Mouse (Mus musculus): ENCODE results near the gene Gm12169. TPM values are rescaled to one million over a fixed set of nuclear protein-coding genes. Genes with fewer than 3 reads are reported as not detected.
"Not testable (repeated sequence)": the region's sequence is repeated elsewhere in the genome, so short reads cannot be mapped to it uniquely, and the experiment has no call there.

Gene Gm12169
- not detected for total RNA-seq (2021)

- DNase-seq: no peak
These were observed at the start of gene Gm12169 for GRCm38 (mm10) chr11:46523912-46524311. Gene Gm12169, plus strand, starts transcription at chr11:46524212.

GRCm38 (mm10) chr11:46474220-46474619 lies 49.8 kb upstream of the Gm12169 start:
- DNase-seq: no peak

- DNase-seq: no peak
These were observed 44.7 kb upstream of the Gm12169 start for GRCm38 (mm10) chr11:46479311-46479710.

GRCm38 (mm10) chr11:46480517-46480916 lies 43.5 kb upstream of the Gm12169 start:
- no peak for DNase-seq

GRCm38 (mm10) chr11:46488231-46488630 lies 35.8 kb upstream of the Gm12169 start:
- DNase-seq: no peak

GRCm38 (mm10) chr11:46488650-46489049 lies 35.4 kb upstream of the Gm12169 start:
- no peak for DNase-seq

GRCm38 (mm10) chr11:46507146-46507545 lies 16.9 kb upstream of the Gm12169 start:
- no peak for DNase-seq

- DNase-seq: no peak
These were observed 14.1 kb upstream of the Gm12169 start for GRCm38 (mm10) chr11:46509900-46510299.

- DNase-seq: not testable (repeated sequence)
These were observed 2.7 kb upstream of the Gm12169 start for GRCm38 (mm10) chr11:46521341-46521740.

- DNase-seq: peak; percentile 5
These were observed 1.3 kb upstream of the Gm12169 start for GRCm38 (mm10) chr11:46522719-46523118.

GRCm38 (mm10) chr11:46530149-46530548 lies 6.1 kb downstream of the Gm12169 start:
- no peak for DNase-seq

GRCm38 (mm10) chr11:46536978-46537377 lies 13.0 kb downstream of the Gm12169 start:
- no peak for DNase-seq

GRCm38 (mm10) chr11:46543530-46543929 lies 19.5 kb downstream of the Gm12169 start:
- no peak for DNase-seq

- no peak for DNase-seq
These were observed 25.7 kb downstream of the Gm12169 start for GRCm38 (mm10) chr11:46549721-46550120.

GRCm38 (mm10) chr11:46552741-46553140 lies 28.7 kb downstream of the Gm12169 start:
- DNase-seq: no peak

GRCm38 (mm10) chr11:46561096-46561495 lies 37.1 kb downstream of the Gm12169 start:
- no peak for DNase-seq

- DNase-seq: no peak
These were observed 40.7 kb downstream of the Gm12169 start for GRCm38 (mm10) chr11:46564671-46565070.

- no peak for DNase-seq
These were observed 42.0 kb downstream of the Gm12169 start for GRCm38 (mm10) chr11:46565967-46566366.

GRCm38 (mm10) chr11:46569107-46569506 lies 45.1 kb downstream of the Gm12169 start:
- DNase-seq: no peak

GRCm38 (mm10) chr11:46571327-46571726 lies 47.3 kb downstream of the Gm12169 start, which contains the start of gene BC053393:
Gene BC053393, plus strand, starts transcription at chr11:46571536.
- DNase-seq: no peak

- DNase-seq: no peak
These were observed 54.8 kb downstream of the Gm12169 start for GRCm38 (mm10) chr11:46578771-46579281.

- DNase-seq: no peak
These were observed 56.4 kb downstream of the Gm12169 start for GRCm38 (mm10) chr11:46580428-46580827.

- DNase-seq: no peak
These were observed 58.7 kb downstream of the Gm12169 start for GRCm38 (mm10) chr11:46582741-46583140.

All from heart, postnatal 4 days (tissue).